Comparison of ENCODE assay signal across 12 mouse cellular contexts in the genomic region with DNA sequence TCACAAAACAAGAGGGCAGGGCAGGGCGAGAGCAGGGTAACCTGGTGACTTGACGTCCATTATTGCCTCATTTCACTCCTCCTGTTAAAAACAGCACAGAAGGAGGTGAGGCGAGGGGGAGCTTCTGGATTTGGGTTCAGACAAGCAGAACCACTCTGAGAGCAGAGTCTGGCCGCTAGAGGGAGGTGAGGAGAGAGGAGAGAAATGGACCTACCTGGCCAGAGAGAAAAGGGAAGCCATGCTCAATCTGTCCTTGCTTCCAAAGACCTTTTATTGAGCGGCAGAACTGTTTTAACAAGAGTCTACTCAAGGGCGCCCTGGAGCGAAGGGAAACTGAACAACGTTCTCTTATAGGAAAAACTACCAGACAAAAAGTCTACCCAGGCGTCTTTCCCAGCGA. TPM values are rescaled to one million over a fixed set of nuclear protein-coding genes. Genes with fewer than 3 reads are reported as not detected.
A peak's percentile ranks its signal among the peaks of the same experiment; 100 is the strongest.
DNase-seq lines count a peak whose midpoint lies in the region; ATAC-seq and TF ChIP-seq lines count a peak whose summit lies in the region.
"Had no signal": no experiment of that assay in that cellular context is flagged by ENCODE, and none has a peak within 500 bp of the region (broad histone marks: within the 10 kb centered on the region; RNA-seq: fewer than 3 reads in every experiment).

No protein-coding gene starts in this region.

- 80% methylated on average over 10 of the region's 10 CpGs for WGBS in kidney, embryonic 16.5 days

- H3K9ac ChIP-seq in kidney, embryonic 16.5 days (replicated peaks; ENCODE audit: low read length), result no peak overlapping the region
- H3K9ac ChIP-seq: embryonic facial prominence, embryonic 12.5 days; limb, embryonic 13.5 days; midbrain, embryonic 13.5 days had no signal

- ATAC-seq in kidney, embryonic 16.5 days (ENCODE audit: low FRiP score, low TSS enrichment), result no peak
- no peak for ATAC-seq in activated CD4-positive, CD25-positive, alpha-beta regulatory T cell, adult 4 months
- ATAC-seq: midbrain, embryonic 13.5 days had no signal

- TF ChIP-seq POLR2A in brain, embryonic 14.5 days (IDR thresholded peaks at IDR 0.05; ENCODE audit: borderline replicate concordance, extremely low read depth, insufficient read depth, insufficient read length, poor library complexity, severe bottlenecking), result no peak

- H3K27me3 ChIP-seq in kidney, embryonic 16.5 days (ENCODE audit: insufficient read depth, low read length), result no peaks in the 10 kb centered on the region
- H3K27me3 ChIP-seq: embryonic facial prominence, embryonic 12.5 days; limb, embryonic 13.5 days; midbrain, embryonic 13.5 days had no signal

- no peak overlapping the region for H3K27ac ChIP-seq in kidney, embryonic 16.5 days (ENCODE audit: low read length)
- H3K27ac ChIP-seq: embryonic facial prominence, embryonic 12.5 days; limb, embryonic 13.5 days; midbrain, embryonic 13.5 days had no signal

- TF ChIP-seq CTCF in brain, embryonic 14.5 days (IDR thresholded peaks at IDR 0.05; ENCODE audit: borderline replicate concordance, extremely low read depth, insufficient read depth, insufficient read length), result peak; percentile 37; the same call in 1 of the 2 replicates

- peak; percentile 17 for DNase-seq in kidney, adult 9 months
- peak; percentile 14 for DNase-seq in 416B (ENCODE audit: low read depth)
- DNase-seq in B cell, adult 2 months, result peak; percentile 15 to 24
- no peak for DNase-seq in brain, embryonic 14.5 days (ENCODE audit: low read depth)
- DNase-seq in gastrocnemius, adult 8-10 months (ENCODE audit: low spot score in 2 of 2), result no peak
- DNase-seq: gastrocnemius, postnatal 10 days; thymus, adult 2 months had no signal

- H3K4me2 ChIP-seq in kidney, embryonic 16.5 days (replicated peaks; ENCODE audit: low read depth, low read length), result no peak overlapping the region
- H3K4me2 ChIP-seq: embryonic facial prominence, embryonic 12.5 days; limb, embryonic 13.5 days; midbrain, embryonic 13.5 days had no signal

- H3K9me3 ChIP-seq in kidney, embryonic 16.5 days (ENCODE audit: low read length), result peaks cover 8% of the 10 kb centered on the region; the same call in 1 of the 2 replicates

- no peak overlapping the region for H3K4me3 ChIP-seq in kidney, embryonic 16.5 days (ENCODE audit: low read length)
- H3K4me3 ChIP-seq: embryonic facial prominence, embryonic 12.5 days; limb, embryonic 13.5 days; midbrain, embryonic 13.5 days had no signal

- no peaks in the 10 kb centered on the region for H3K4me1 ChIP-seq in kidney, embryonic 16.5 days (ENCODE audit: insufficient read depth, low read length)
- H3K4me1 ChIP-seq: embryonic facial prominence, embryonic 12.5 days; limb, embryonic 13.5 days; midbrain, embryonic 13.5 days had no signal

- peaks cover 23% of the 10 kb centered on the region for H3K36me3 ChIP-seq in kidney, embryonic 16.5 days (ENCODE audit: insufficient read depth, low read length)

RNA-seq across cellular contexts. Expression of gene Lca5, which starts 27.9 kb away (rescaled TPM):
- polyA plus RNA-seq in kidney, embryonic 16.5 days (2015; fragmentation: Nextera tagmentation; extraction: Ambion mirVana), result 13.7 and 16.5 TPM in 2 replicates
- 19.5 and 21.8 TPM in 2 replicates for polyA plus RNA-seq in brain, embryonic 14.5 days (2012; rRNA removed)
- 10 to 100 TPM; 10.0 to 18.5 TPM for polyA plus RNA-seq in activated CD4-positive, CD25-positive, alpha-beta regulatory T cell, adult 4 months (2017; shearing (Covaris generic))
- total RNA-seq in gastrocnemius, adult 8-10 months (2022), result 1 to 10 TPM in 2 of 4 experiments, under 1 TPM in 2; 0.34 to 2.4 (median 0.99) TPM

Comparison
In these comparisons a context has a peak if more than half of its experiments do, and no peak if none do; other contexts are left out.
1. DNase-seq: peak in kidney, adult 9 months (single experiment), 416B (single experiment) and B cell, adult 2 months (2 of 2); none in brain, embryonic 14.5 days (single experiment) and gastrocnemius, adult 8-10 months (0 of 2).